Mouse (Mus musculus): ENCODE data around the gene Tmprss7. TPM values are rescaled to one million over a fixed set of nuclear protein-coding genes. Genes with fewer than 3 reads are reported as not detected.

Tmprss7 gene
- total and polyA plus RNA-seq, 3 experiments, result not detected

- no peak overlapping the region for H3K4me3 ChIP-seq
- H3K27ac ChIP-seq, result no peak overlapping the region
- H3K36me3 ChIP-seq (ENCODE audit: control insufficient read depth, insufficient read depth, low read length), result no peaks in the 10 kb centered on the region
- TF ChIP-seq POLR2A (IDR thresholded peaks at IDR 0.05; ENCODE audit: insufficient read depth, low read depth, low read length) (no peak), CTCF (IDR thresholded peaks at IDR 0.05) (no peak), EP300 (IDR thresholded peaks at IDR 0.05; ENCODE audit: insufficient read depth, low read depth, low read length) (no peak)
- H3K4me1 ChIP-seq (ENCODE audit: control insufficient read depth, insufficient read depth, low read length), result no peaks in the 10 kb centered on the region
- 80% methylated on average over 1 of the region's 1 CpGs for WGBS
- peaks cover 3% of the 10 kb centered on the region for H3K27me3 ChIP-seq (ENCODE audit: control insufficient read depth, insufficient read depth, low read length)
- no peak overlapping the region for H3K9ac ChIP-seq (ENCODE audit: low read depth, low read length)
- DNase-seq, result no peak
- H3K79me2 ChIP-seq (replicated peaks; ENCODE audit: control insufficient read depth, insufficient read depth, low read length), result no peaks in the 10 kb centered on the region
- intact Hi-C loops (cut with DNase I), result no loop called here
Observed at GRCm38 (mm10) chr16:45658248-45658647, 35.2 kb downstream of the Tmprss7 start.

- Histone ChIP-seq H3K79me2 (replicated peaks; ENCODE audit: control insufficient read depth, insufficient read depth, low read length) (no peaks in the 10 kb centered on the region), H3K27me3 (ENCODE audit: control insufficient read depth, insufficient read depth, low read length) (peaks cover 3% of the 10 kb centered on the region), H3K4me3 (no peak overlapping the region), H3K4me1 (ENCODE audit: control insufficient read depth, insufficient read depth, low read length) (no peaks in the 10 kb centered on the region), H3K36me3 (ENCODE audit: control insufficient read depth, insufficient read depth, low read length) (no peaks in the 10 kb centered on the region), H3K9ac (ENCODE audit: low read depth, low read length) (no peak overlapping the region), H3K27ac (no peak overlapping the region)
- TF ChIP-seq EP300 (IDR thresholded peaks at IDR 0.05; ENCODE audit: insufficient read depth, low read depth, low read length) (no peak), POLR2A (IDR thresholded peaks at IDR 0.05; ENCODE audit: insufficient read depth, low read depth, low read length) (no peak), CTCF (IDR thresholded peaks at IDR 0.05) (no peak)
- 85% methylated on average over 12 of the region's 12 CpGs for WGBS
- no peak for DNase-seq
- intact Hi-C loops (cut with DNase I), result no loop called here
Observed at GRCm38 (mm10) chr16:45657574-45658159, 35.8 kb downstream of the Tmprss7 start.

- no peak for DNase-seq
- H3K9ac ChIP-seq (ENCODE audit: low read depth, low read length), result no peak overlapping the region
- intact Hi-C loops (cut with DNase I), result no loop called here
- H3K27ac ChIP-seq, result no peak overlapping the region
- no peak overlapping the region for H3K4me3 ChIP-seq
- no peaks in the 10 kb centered on the region for H3K36me3 ChIP-seq (ENCODE audit: control insufficient read depth, insufficient read depth, low read length)
- TF ChIP-seq POLR2A (IDR thresholded peaks at IDR 0.05; ENCODE audit: insufficient read depth, low read depth, low read length), result no peak
- TF ChIP-seq CTCF (IDR thresholded peaks at IDR 0.05), result no peak
- no peak for TF ChIP-seq EP300 (IDR thresholded peaks at IDR 0.05; ENCODE audit: insufficient read depth, low read depth, low read length)
- H3K4me1 ChIP-seq (ENCODE audit: control insufficient read depth, insufficient read depth, low read length), result no peaks in the 10 kb centered on the region
- H3K27me3 ChIP-seq (ENCODE audit: control insufficient read depth, insufficient read depth, low read length), result peaks cover 3% of the 10 kb centered on the region
- H3K79me2 ChIP-seq (replicated peaks; ENCODE audit: control insufficient read depth, insufficient read depth, low read length), result no peaks in the 10 kb centered on the region
- 78% methylated on average over 9 of the region's 9 CpGs for WGBS
Observed at GRCm38 (mm10) chr16:45654465-45654864, 39.0 kb downstream of the Tmprss7 start.

DNA sequence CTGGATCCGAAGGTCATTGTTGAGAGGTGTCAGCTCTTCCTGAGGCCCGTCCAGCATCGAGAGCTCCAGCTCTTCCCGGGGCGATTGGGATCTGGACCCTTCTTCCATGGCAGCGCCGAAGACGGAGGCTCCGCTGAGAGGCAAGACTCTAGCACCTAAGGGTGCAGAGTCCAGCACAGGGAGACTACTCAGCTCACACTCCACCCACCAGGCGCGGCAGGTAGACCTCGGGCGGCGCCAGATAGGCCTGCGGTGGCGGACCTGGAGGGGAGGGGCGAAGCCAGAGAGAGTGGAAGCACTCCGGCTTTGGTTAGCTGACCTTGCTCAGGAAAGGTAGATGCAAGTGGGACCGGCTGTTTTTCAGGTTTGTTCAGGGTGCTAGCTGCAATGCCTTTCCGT, 39.5 kb downstream of the Tmprss7 start, which contains the start of gene BC016579:
Gene BC016579 (minus strand): TSS at position 135 of the 399 bp plus-strand sequence.
- Histone ChIP-seq H3K4me1 (ENCODE audit: control insufficient read depth, insufficient read depth, low read length) (no peaks in the 10 kb centered on the region), H3K9ac (ENCODE audit: low read depth, low read length) (no peak within 1 kb of the TSS), H3K27me3 (ENCODE audit: control insufficient read depth, insufficient read depth, low read length) (peaks cover 3% of the 10 kb centered on the region), H3K79me2 (replicated peaks; ENCODE audit: control insufficient read depth, insufficient read depth, low read length) (no peaks in the 10 kb centered on the region), H3K27ac (no peak within 1 kb of the TSS), H3K36me3 (ENCODE audit: control insufficient read depth, insufficient read depth, low read length) (no peaks in the 10 kb centered on the region), H3K4me3 (no peak within 1 kb of the TSS)
- no peak for TF ChIP-seq POLR2A (IDR thresholded peaks at IDR 0.05; ENCODE audit: insufficient read depth, low read depth, low read length)
- TF ChIP-seq CTCF (IDR thresholded peaks at IDR 0.05), result no peak
- no peak for TF ChIP-seq EP300 (IDR thresholded peaks at IDR 0.05; ENCODE audit: insufficient read depth, low read depth, low read length)
- DNase-seq, result no peak
- intact Hi-C loops (cut with DNase I), result no loop called here
- 22% methylated on average over 20 of the region's 20 CpGs for WGBS

DNA sequence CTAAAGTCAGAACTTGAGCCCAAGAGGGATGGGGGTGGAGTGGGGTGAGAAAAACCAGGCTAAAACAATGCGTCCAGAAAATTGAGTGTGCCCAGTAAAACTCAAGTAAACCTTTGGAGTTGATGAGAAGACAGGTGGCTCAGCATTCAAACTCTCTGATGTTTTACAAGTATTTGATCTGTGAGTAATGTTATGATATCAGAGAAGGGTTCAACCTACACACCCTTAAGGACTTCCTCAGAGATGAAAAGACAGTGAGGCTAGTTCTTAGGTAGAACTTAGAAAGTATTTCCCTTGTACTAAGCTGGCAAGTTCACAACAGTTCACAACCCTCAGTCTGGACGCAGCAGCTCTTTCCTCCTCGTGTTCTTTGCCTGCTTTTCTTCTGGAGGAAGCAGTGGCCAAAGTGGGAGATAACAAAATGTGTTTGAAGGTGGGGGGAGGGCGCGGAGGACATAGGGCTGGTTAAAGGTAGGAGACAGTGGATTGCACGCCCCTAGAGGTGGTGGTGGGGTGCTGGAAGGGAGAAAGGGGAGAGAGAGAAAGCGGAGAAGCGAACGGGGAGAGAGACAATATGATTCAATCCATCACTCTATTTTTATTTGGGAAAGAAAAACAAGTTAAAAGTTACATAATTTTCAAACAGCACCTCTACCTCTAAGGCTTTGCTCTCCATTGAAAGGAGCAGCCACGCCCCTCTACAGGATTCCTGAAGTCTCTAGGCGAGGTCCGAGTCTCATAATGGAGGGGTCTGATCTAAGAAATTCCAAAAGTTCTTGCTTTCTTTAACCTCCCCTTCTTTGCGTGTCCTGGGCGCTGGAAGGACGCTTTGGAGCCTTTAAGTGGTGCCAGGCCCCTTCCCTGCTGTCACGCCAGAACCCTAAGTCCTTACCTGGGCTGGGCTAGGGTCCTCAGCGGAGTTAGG, 40.2 kb downstream of the Tmprss7 start:
- H3K4me3 ChIP-seq, result no peak overlapping the region
- no peaks in the 10 kb centered on the region for H3K4me1 ChIP-seq (ENCODE audit: control insufficient read depth, insufficient read depth, low read length)
- H3K36me3 ChIP-seq (ENCODE audit: control insufficient read depth, insufficient read depth, low read length), result no peaks in the 10 kb centered on the region
- peaks cover 3% of the 10 kb centered on the region for H3K27me3 ChIP-seq (ENCODE audit: control insufficient read depth, insufficient read depth, low read length)
- TF ChIP-seq CTCF (IDR thresholded peaks at IDR 0.05) (no peak), POLR2A (IDR thresholded peaks at IDR 0.05; ENCODE audit: insufficient read depth, low read depth, low read length) (no peak), EP300 (IDR thresholded peaks at IDR 0.05; ENCODE audit: insufficient read depth, low read depth, low read length) (no peak)
- intact Hi-C loops (cut with DNase I), result no loop called here
- DNase-seq, result no peak
- no peaks in the 10 kb centered on the region for H3K79me2 ChIP-seq (replicated peaks; ENCODE audit: control insufficient read depth, insufficient read depth, low read length)
- 22% methylated on average over 17 of the region's 17 CpGs for WGBS
- no peak overlapping the region for H3K9ac ChIP-seq (ENCODE audit: low read depth, low read length)
- no peak overlapping the region for H3K27ac ChIP-seq

GRCm38 (mm10) chr16:45651497-45651896, 42.0 kb downstream of the Tmprss7 start:
- H3K27me3 ChIP-seq (ENCODE audit: control insufficient read depth, insufficient read depth, low read length), result peaks cover 3% of the 10 kb centered on the region
- H3K4me1 ChIP-seq (ENCODE audit: control insufficient read depth, insufficient read depth, low read length), result no peaks in the 10 kb centered on the region
- DNase-seq, result no peak
- TF ChIP-seq EP300 (IDR thresholded peaks at IDR 0.05; ENCODE audit: insufficient read depth, low read depth, low read length) (no peak), POLR2A (IDR thresholded peaks at IDR 0.05; ENCODE audit: insufficient read depth, low read depth, low read length) (no peak), CTCF (IDR thresholded peaks at IDR 0.05) (no peak)
- H3K4me3 ChIP-seq, result no peak overlapping the region
- 15% methylated on average over 2 of the region's 2 CpGs for WGBS
- no peaks in the 10 kb centered on the region for H3K79me2 ChIP-seq (replicated peaks; ENCODE audit: control insufficient read depth, insufficient read depth, low read length)
- no peak overlapping the region for H3K9ac ChIP-seq (ENCODE audit: low read depth, low read length)
- H3K36me3 ChIP-seq (ENCODE audit: control insufficient read depth, insufficient read depth, low read length), result no peaks in the 10 kb centered on the region
- intact Hi-C loops (cut with DNase I), result no loop called here
- no peak overlapping the region for H3K27ac ChIP-seq
